Mouse (Mus musculus): ENCODE data around the gene Tbc1d2. TPM values are rescaled to one million over a fixed set of nuclear protein-coding genes. Genes with fewer than 3 reads are reported as not detected.

Gene Tbc1d2
- polyA plus RNA-seq, 1 experiment from 2014 or later: 2.9 TPM

DNA sequence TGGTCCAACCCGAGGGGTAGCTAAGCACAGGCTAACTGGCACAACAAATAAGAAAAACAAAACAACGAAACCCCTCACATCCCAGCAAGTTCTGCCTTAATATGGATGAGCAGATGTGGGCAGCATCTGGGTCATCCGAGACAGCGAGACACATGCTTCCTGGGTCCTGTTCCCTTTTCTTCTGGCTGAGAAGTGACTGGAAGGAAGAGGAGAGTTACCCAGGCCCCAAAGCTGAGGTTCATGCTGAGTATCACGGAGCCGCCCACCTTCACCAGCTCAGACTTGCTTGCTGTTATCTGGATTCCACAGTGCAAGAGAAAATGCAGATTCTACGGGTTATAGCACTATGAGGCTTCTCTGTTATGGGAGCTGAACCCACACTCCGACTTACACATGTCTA, 29.1 kb downstream of the Tbc1d2 start:
- no peaks in the 10 kb centered on the region for H3K36me3 ChIP-seq
- no peak overlapping the region for H3K27ac ChIP-seq (replicated peaks)
- no peak for ATAC-seq (ENCODE audit: insufficient number of reproducible peaks, low FRiP score, low TSS enrichment, low read depth)
- peaks cover 3% of the 10 kb centered on the region for H3K27me3 ChIP-seq
- no peak overlapping the region for H3K4me2 ChIP-seq (replicated peaks)
- 75% methylated on average over 8 of the region's 8 CpGs for WGBS
- no peaks in the 10 kb centered on the region for H3K9me3 ChIP-seq (replicated peaks)
- no peaks in the 10 kb centered on the region for H3K4me1 ChIP-seq
- no peak overlapping the region for H3K9ac ChIP-seq
- H3K4me3 ChIP-seq (replicated peaks): no peak overlapping the region

DNA sequence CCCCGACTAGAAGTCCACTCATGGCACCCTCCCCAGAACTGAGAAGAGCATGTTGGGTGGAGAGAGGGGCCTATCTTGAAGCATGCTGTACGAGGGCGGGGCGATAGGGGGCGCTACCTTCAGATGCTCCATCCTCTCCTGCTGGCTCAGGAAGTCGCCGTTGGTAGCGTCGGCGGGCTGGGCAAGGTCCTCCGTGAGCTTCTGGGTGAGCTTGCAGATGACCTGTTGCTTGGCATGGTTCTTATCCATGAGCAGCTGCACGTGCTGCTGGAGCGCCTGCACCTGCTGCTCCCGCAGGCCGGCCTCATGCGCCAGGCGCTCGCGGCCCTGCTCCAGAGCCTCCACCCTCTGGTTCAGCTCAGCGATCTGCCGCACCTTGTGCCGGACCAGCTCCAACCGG, 29.7 kb downstream of the Tbc1d2 start:
- WGBS: 15% methylated on average over 23 of the region's 23 CpGs
- Histone ChIP-seq H3K27me3 (peaks cover 3% of the 10 kb centered on the region), H3K27ac (replicated peaks) (no peak overlapping the region), H3K4me1 (no peaks in the 10 kb centered on the region), H3K9ac (no peak overlapping the region), H3K4me3 (replicated peaks) (no peak overlapping the region), H3K4me2 (replicated peaks) (no peak overlapping the region), H3K36me3 (no peaks in the 10 kb centered on the region), H3K9me3 (replicated peaks) (no peaks in the 10 kb centered on the region)
- no peak for ATAC-seq (ENCODE audit: insufficient number of reproducible peaks, low FRiP score, low TSS enrichment, low read depth)

DNA sequence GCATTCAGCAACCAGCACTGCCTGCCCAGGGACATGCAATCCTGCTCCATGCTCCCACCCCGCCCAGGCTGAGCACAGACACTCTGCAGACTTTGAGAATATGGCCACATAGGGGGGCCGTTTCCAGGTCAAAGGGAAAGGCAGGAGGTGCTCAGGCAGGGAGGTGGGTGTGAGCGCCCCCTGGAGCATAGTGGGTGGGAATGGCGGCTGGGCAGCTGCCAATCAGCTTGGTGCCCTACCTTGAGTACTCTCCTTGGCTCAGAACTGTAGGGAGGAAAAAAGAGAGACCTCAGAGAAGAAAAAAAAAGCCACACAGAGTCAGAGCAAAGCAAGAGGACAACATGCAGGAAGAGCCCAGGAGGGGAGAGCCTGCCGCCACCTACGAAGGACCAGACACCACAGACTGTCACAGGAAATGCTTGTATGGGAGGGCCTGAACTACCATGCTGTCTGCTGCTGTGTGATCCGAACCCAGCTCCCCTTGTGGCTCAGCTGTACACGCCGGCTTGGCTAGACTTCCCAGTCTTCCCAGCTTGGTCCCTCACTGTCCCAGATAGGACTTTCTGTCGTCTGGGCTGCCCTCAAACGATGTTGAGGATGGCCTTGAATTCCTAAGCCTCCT, 31.7 kb downstream of the Tbc1d2 start:
- Histone ChIP-seq H3K27ac (replicated peaks) (no peak overlapping the region), H3K9me3 (replicated peaks) (no peaks in the 10 kb centered on the region), H3K4me1 (no peaks in the 10 kb centered on the region), H3K4me2 (replicated peaks) (no peak overlapping the region), H3K36me3 (no peaks in the 10 kb centered on the region), H3K27me3 (peaks cover 3% of the 10 kb centered on the region), H3K9ac (no peak overlapping the region), H3K4me3 (replicated peaks) (no peak overlapping the region)
- no peak for ATAC-seq (ENCODE audit: insufficient number of reproducible peaks, low FRiP score, low TSS enrichment, low read depth)
- 65% methylated on average over 11 of the region's 11 CpGs for WGBS

DNA sequence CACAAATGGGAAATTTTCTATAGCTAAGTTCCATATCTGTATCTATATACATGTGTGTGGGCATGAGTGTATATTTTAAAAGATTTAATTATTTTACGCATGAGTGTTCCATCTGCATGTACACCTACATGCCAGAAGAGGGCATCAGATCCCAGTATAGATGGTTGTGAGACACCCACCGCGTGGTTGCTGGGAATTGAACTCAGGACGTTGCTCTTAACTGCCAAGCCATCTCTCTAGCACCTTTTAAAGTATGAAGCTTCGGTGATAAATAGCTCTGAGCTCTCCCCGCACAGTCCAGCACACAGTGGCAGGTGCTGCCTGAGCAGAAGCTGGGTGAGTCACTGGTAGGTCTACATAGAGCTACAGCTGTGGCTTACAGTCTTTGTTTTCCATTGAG, 32.6 kb downstream of the Tbc1d2 start:
- peaks cover 3% of the 10 kb centered on the region for H3K27me3 ChIP-seq
- WGBS: 75% methylated on average over 6 of the region's 6 CpGs
- no peak for ATAC-seq (ENCODE audit: insufficient number of reproducible peaks, low FRiP score, low TSS enrichment, low read depth)
- H3K4me1 ChIP-seq: no peaks in the 10 kb centered on the region
- H3K36me3 ChIP-seq: no peaks in the 10 kb centered on the region
- H3K4me3 ChIP-seq (replicated peaks): no peak overlapping the region
- H3K4me2 ChIP-seq (replicated peaks): no peak overlapping the region
- no peaks in the 10 kb centered on the region for H3K9me3 ChIP-seq (replicated peaks)
- no peak overlapping the region for H3K9ac ChIP-seq
- no peak overlapping the region for H3K27ac ChIP-seq (replicated peaks)

DNA sequence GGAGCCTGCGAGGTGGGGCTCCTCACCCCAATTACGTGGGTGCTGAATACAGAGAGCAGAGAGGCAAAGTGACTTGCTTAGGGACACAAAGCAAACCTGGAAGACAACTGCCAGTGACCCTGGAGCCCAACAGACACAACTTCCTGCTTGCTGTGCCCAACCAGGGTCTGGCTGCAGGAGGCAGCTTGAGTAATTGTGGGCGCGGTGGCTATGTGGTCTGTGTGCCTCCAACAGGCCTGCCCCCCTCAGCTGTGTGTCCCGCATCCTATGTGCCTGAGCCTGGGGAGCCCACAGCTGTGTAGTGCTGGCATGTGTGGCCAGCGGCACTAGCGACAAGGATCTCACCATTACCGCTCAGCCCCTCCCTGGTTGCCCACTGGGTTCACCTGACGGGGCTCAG, 35.4 kb downstream of the Tbc1d2 start:
- no peak overlapping the region for H3K9ac ChIP-seq
- no peak overlapping the region for H3K27ac ChIP-seq (replicated peaks)
- ATAC-seq (ENCODE audit: insufficient number of reproducible peaks, low FRiP score, low TSS enrichment, low read depth): no peak
- H3K4me1 ChIP-seq: no peaks in the 10 kb centered on the region
- no peaks in the 10 kb centered on the region for H3K9me3 ChIP-seq (replicated peaks)
- no peaks in the 10 kb centered on the region for H3K36me3 ChIP-seq
- no peak overlapping the region for H3K4me3 ChIP-seq (replicated peaks)
- WGBS: 69% methylated on average over 9 of the region's 9 CpGs
- peaks cover 3% of the 10 kb centered on the region; the same call in 1 of the 2 replicates for H3K27me3 ChIP-seq
- no peak overlapping the region for H3K4me2 ChIP-seq (replicated peaks)

DNA sequence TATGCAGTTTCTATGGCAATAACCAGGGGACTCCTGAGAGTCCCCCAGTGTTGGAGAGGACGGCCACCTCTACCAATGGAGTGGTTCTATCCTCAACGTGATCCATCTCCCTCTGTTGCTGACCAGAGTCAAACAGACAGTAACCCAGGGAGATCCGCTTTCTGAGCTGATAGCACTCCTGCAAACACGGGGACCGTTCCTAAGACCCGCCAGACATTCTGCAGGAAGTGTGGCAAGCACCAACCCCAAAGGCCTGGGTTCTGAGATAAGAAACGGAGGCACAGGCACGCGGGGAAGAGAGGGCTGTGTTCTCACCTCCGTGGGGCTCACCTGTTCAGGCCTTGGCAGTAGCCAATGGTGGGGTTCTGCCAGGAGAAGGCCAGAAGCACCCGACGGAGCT, 36.4 kb downstream of the Tbc1d2 start:
- Histone ChIP-seq H3K9ac (no peak overlapping the region), H3K4me3 (replicated peaks) (no peak overlapping the region), H3K27ac (replicated peaks) (no peak overlapping the region), H3K9me3 (replicated peaks) (no peaks in the 10 kb centered on the region), H3K27me3 (no peaks in the 10 kb centered on the region), H3K36me3 (no peaks in the 10 kb centered on the region), H3K4me1 (no peaks in the 10 kb centered on the region), H3K4me2 (replicated peaks) (no peak overlapping the region)
- 78% methylated on average over 12 of the region's 12 CpGs for WGBS
- ATAC-seq (ENCODE audit: insufficient number of reproducible peaks, low FRiP score, low TSS enrichment, low read depth): no peak

DNA sequence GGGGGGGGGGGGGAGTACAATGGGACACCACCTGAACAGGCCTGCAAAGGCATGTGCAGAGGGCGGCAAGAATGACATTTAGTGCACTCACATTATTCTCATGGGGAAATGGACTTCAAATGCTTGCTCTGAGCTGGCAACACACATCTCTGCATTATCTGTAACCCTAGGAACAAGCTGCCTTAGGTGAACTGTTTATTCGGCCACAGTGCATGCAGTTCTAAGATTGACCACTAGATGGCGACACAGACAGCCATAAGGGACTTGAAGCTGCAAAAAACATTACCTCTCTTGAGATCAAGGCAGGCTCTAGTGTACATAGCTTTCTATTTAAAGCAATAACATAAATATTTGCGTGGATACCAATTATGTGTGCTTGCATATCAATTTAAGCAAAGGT, 38.8 kb downstream of the Tbc1d2 start:
- Histone ChIP-seq H3K36me3 (no peaks in the 10 kb centered on the region), H3K9ac (no peak overlapping the region), H3K4me1 (no peaks in the 10 kb centered on the region), H3K4me3 (replicated peaks) (no peak overlapping the region), H3K4me2 (replicated peaks) (no peak overlapping the region), H3K9me3 (replicated peaks) (no peaks in the 10 kb centered on the region), H3K27me3 (no peaks in the 10 kb centered on the region), H3K27ac (replicated peaks) (no peak overlapping the region)
- 5% methylated on average over 4 of the region's 4 CpGs for WGBS
- no peak for ATAC-seq (ENCODE audit: insufficient number of reproducible peaks, low FRiP score, low TSS enrichment, low read depth)

DNA sequence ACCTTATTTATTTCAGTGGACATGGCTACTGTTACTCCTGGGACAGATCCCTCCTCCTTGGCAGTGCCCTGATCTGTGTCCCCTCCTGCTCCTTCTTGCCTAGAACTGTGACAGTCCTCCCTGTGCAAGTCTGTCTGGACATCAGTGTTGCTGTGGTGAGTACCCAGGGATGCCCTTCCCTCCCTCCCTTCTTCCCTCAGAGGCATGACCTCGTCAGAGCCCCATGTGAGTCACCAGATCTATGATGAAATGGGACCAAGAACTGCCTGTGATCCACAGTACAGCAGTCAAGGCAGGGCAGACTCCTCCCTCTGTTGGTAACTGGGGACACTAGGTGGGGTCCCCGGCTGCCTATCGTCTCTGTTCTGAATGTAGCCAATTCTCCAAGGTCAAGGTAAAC, 42.4 kb downstream of the Tbc1d2 start:
- WGBS: 67% methylated on average over 3 of the region's 3 CpGs
- Histone ChIP-seq H3K4me2 (replicated peaks) (no peak overlapping the region), H3K9ac (no peak overlapping the region), H3K9me3 (replicated peaks) (no peaks in the 10 kb centered on the region), H3K4me3 (replicated peaks) (no peak overlapping the region), H3K27ac (replicated peaks) (no peak overlapping the region), H3K27me3 (0 out of 2 replicates have a peak, but pooled peaks cover 2% of the 10 kb centered on the region), H3K36me3 (no peaks in the 10 kb centered on the region), H3K4me1 (0 out of 2 replicates have a peak, but pooled peaks cover 3% of the 10 kb centered on the region)
- ATAC-seq (ENCODE audit: insufficient number of reproducible peaks, low FRiP score, low TSS enrichment, low read depth): no peak

DNA sequence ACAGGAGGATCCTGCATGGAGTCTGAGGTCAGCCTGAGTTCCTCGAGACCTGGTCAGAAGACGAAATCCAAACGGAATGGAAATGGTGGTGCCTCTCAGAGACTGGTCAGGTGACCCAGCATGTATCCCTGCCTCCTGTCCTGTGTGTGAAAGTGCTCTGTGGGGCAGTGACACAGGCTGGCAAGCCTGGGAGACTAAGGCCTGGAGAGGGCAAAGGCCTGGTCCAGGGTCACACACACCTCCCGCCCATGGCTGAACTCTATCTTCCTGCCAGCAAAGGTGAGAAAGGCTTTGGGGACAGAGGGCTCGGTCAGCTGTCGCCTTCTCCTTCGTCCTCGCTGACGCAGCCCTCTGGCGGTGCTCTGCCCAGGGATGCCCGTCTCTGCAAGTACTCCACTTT, 44.6 kb downstream of the Tbc1d2 start:
- Histone ChIP-seq H3K27me3 (peaks cover 15% of the 10 kb centered on the region), H3K4me3 (replicated peaks) (no peak overlapping the region), H3K4me2 (replicated peaks) (no peak overlapping the region), H3K27ac (replicated peaks) (no peak overlapping the region), H3K9me3 (replicated peaks) (no peaks in the 10 kb centered on the region), H3K9ac (no peak overlapping the region), H3K4me1 (peaks cover 17% of the 10 kb centered on the region; the same call in 1 of the 2 replicates), H3K36me3 (no peaks in the 10 kb centered on the region)
- 66% methylated on average over 11 of the region's 11 CpGs for WGBS
- no peak for ATAC-seq (ENCODE audit: insufficient number of reproducible peaks, low FRiP score, low TSS enrichment, low read depth)

DNA sequence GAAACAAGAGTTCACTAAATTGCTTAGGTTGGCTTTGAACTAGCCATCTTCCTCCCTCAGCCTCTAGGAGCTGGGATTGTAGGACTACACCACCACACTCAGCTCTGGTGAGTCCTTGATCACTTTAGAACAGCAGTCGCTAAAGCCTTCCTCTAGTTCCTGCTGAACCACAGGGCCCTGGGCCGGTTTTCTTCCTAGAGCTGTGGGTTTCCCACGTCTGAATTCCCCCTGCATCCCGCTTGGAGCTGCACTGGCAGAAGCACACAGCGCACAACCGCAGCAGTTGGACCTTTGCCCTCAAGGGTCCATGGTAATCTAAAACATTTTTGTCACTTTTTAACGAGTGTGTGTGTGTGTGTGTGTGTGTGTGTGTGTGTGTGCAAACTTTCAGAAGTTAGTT, 47.3 kb downstream of the Tbc1d2 start:
- H3K4me1 ChIP-seq: peaks cover 17% of the 10 kb centered on the region; the same call in 1 of the 2 replicates
- WGBS: 54% methylated on average over 7 of the region's 7 CpGs
- H3K9me3 ChIP-seq (replicated peaks): no peaks in the 10 kb centered on the region
- H3K27ac ChIP-seq (replicated peaks): no peak overlapping the region
- no peak overlapping the region for H3K4me2 ChIP-seq (replicated peaks)
- peaks cover 22% of the 10 kb centered on the region for H3K27me3 ChIP-seq
- H3K36me3 ChIP-seq: no peaks in the 10 kb centered on the region
- no peak for ATAC-seq (ENCODE audit: insufficient number of reproducible peaks, low FRiP score, low TSS enrichment, low read depth)
- H3K9ac ChIP-seq: no peak overlapping the region
- no peak overlapping the region for H3K4me3 ChIP-seq (replicated peaks)

DNA sequence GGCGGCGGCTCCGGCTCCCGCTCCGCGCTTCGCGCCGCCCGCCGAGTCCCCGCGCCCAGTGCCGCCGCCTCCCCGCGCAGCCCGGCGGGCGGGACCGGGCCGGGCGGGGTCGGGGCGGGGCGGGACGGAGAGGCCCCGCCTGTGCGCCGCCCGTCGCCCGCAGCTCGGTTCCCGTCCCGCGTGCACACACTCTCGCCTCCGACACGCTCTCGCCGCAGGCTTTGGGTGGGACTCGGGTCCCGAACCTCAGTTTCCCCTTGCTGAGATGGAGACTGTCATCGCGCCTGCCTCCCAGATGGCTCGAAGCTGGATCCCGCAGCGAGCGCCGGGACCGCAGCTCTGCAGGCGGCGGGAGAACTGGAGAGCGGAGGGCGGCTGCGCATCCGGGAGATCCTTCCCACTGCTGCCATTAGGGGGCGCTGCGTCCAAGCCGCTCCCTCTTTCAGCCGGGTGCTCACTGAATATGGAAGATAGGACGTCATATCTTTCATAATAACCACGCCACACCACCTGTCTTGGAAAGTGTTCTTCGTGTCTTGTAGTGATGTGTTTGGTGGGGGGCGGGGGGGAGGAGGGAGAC, 48.1 kb downstream of the Tbc1d2 start, which contains the start of gene Coro2a:
Coro2a (minus strand) TSS at position 359 of the 580 bp plus-strand sequence.
- Histone ChIP-seq H3K9ac (peak within 1 kb of the TSS; percentile 18; the same call in 1 of the 2 replicates), H3K4me2 (replicated peaks) (peak within 1 kb of the TSS; percentile 86), H3K27ac (replicated peaks) (no peak within 1 kb of the TSS), H3K27me3 (peaks cover 22% of the 10 kb centered on the region), H3K4me1 (peaks cover 17% of the 10 kb centered on the region; the same call in 1 of the 2 replicates), H3K9me3 (replicated peaks) (no peaks in the 10 kb centered on the region), H3K36me3 (no peaks in the 10 kb centered on the region), H3K4me3 (replicated peaks) (peak within 1 kb of the TSS; percentile 59)
- under 1% methylated on average over 52 of the region's 66 CpGs for WGBS
- peak; percentile 60 for ATAC-seq (ENCODE audit: insufficient number of reproducible peaks, low FRiP score, low TSS enrichment, low read depth)
